Mouse (Mus musculus): ENCODE data around the gene Timp2. TPM values are rescaled to one million over a fixed set of nuclear protein-coding genes. Genes with fewer than 3 reads are reported as not detected.
"Not testable (repeated sequence)": the region's sequence is repeated elsewhere in the genome, so short reads cannot be mapped to it uniquely, and the experiment has no call there.

Timp2 gene
- polyA plus RNA-seq, 1 experiment from 2014 or later: 74.1 TPM

DNA sequence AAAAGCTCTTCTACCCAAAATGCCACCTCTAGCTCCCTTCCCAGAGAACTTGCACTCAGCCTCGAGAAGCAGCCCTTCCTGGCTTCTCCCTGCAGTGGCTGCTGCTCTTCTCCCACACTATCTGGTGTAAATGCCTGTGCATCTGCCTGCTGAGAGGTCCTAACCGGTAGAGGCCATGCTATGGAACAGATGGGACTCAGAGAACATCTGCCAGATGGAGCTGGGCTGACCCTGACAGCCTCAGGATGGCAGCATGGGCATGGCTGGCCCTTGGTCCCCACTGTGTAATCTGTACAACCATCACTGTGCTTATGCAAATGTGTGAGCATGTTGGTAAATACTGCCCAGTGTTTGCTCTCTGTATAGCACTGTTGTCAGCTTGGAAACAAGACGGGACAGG lies 32.9 kb downstream of the Timp2 start:
- Histone ChIP-seq H3K4me1 (replicated peaks; ENCODE audit: control insufficient read depth, insufficient read depth, low read length) (peaks cover 7% of the 10 kb centered on the region), H3K4me3 (ENCODE audit: low read length) (no peak overlapping the region), H3K27ac (ENCODE audit: low read length) (no peak overlapping the region), H3K9ac (ENCODE audit: low read length) (no peak overlapping the region), H3K9me3 (ENCODE audit: control insufficient read depth, low read length) (no peaks in the 10 kb centered on the region), H3K4me2 (ENCODE audit: low read depth, low read length) (no peak overlapping the region), H3K27me3 (ENCODE audit: control insufficient read depth, insufficient read depth, low read depth, low read length) (no peaks in the 10 kb centered on the region), H3K36me3 (ENCODE audit: control insufficient read depth, insufficient read depth, low read length) (peaks cover 4% of the 10 kb centered on the region; the same call in 1 of the 2 replicates)
- 56% methylated on average over 3 of the region's 3 CpGs for WGBS
- ATAC-seq (ENCODE audit: low read depth): no peak

DNA sequence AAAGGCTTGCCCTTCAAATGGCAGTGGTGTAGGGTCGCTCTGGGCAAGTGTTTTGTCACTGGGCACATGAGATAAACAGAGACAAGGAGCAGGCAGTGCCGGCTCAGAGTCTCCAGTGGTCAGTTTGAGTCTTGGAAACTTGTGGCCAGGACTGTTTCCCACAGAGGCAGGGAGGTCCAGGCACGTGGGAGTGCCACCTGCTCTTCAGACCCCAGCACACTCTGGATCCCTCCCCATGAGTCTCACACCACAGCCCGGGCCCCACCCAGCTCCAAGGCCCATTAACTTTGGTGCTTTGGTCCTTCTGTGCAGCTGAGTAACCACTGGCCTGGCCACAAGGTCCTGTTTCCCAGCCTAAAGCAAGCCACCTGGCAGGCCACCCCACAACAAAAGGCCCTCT lies 33.6 kb downstream of the Timp2 start:
- Histone ChIP-seq H3K4me3 (ENCODE audit: low read length) (no peak overlapping the region), H3K9me3 (ENCODE audit: control insufficient read depth, low read length) (no peaks in the 10 kb centered on the region), H3K4me1 (replicated peaks; ENCODE audit: control insufficient read depth, insufficient read depth, low read length) (peaks cover 3% of the 10 kb centered on the region; the same call in 1 of the 2 replicates), H3K27ac (ENCODE audit: low read length) (no peak overlapping the region), H3K4me2 (ENCODE audit: low read depth, low read length) (no peak overlapping the region), H3K27me3 (ENCODE audit: control insufficient read depth, insufficient read depth, low read depth, low read length) (no peaks in the 10 kb centered on the region), H3K9ac (ENCODE audit: low read length) (no peak overlapping the region), H3K36me3 (ENCODE audit: control insufficient read depth, insufficient read depth, low read length) (peaks cover 4% of the 10 kb centered on the region; the same call in 1 of the 2 replicates)
- 49% methylated on average over 4 of the region's 4 CpGs for WGBS
- no peak for ATAC-seq (ENCODE audit: low read depth)

DNA sequence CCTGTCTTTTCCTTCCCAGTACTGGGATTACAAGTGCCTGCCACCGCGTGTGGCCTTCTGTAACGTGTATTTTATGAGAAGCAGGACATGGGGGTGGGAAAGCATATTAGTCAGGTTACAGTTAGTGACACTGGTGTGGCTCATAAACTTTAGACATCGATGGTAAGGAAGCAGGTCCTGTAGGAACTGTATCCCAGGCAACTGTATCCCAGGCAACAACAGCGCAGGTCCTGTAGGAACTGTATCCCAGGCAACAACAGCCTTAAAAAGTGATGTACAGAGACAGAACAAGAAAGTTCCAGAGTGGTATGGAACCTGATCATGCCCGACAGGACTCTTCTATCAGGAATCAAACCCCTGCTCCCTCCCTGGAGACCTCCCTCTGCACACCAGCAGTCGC lies 34.0 kb downstream of the Timp2 start:
- no peaks in the 10 kb centered on the region for H3K27me3 ChIP-seq (ENCODE audit: control insufficient read depth, insufficient read depth, low read depth, low read length)
- H3K4me2 ChIP-seq (ENCODE audit: low read depth, low read length): no peak overlapping the region
- no peak overlapping the region for H3K9ac ChIP-seq (ENCODE audit: low read length)
- H3K9me3 ChIP-seq (ENCODE audit: control insufficient read depth, low read length): no peaks in the 10 kb centered on the region
- H3K27ac ChIP-seq (ENCODE audit: low read length): no peak overlapping the region
- H3K36me3 ChIP-seq (ENCODE audit: control insufficient read depth, insufficient read depth, low read length): peaks cover 4% of the 10 kb centered on the region; the same call in 1 of the 2 replicates
- H3K4me1 ChIP-seq (replicated peaks; ENCODE audit: control insufficient read depth, insufficient read depth, low read length): 0 out of 2 replicates have a peak, but pooled peaks cover 3% of the 10 kb centered on the region
- ATAC-seq (ENCODE audit: low read depth): no peak
- 82% methylated on average over 7 of the region's 7 CpGs for WGBS
- H3K4me3 ChIP-seq (ENCODE audit: low read length): no peak overlapping the region

DNA sequence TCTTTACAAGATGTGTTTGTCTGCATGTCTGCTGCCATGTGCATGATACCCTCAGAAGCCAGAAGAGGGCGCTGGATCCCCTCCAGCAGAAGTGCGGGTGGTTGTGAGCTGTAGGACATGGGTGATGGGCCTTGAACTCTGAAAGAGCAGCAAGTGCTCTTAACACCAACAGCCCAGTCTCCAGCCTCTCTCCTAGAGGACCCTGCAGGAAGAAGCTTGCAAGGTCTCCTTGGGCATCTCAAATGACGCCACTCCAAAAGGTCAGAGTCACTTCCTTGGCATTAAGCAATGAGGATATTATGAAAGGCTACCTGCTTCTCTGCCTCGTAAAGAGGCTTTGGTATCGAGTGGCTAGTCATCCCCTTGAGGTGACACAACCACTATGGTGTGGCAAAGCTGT lies 36.9 kb downstream of the Timp2 start:
- Histone ChIP-seq H3K27ac (ENCODE audit: low read length) (no peak overlapping the region), H3K9me3 (ENCODE audit: control insufficient read depth, low read length) (no peaks in the 10 kb centered on the region), H3K4me1 (replicated peaks; ENCODE audit: control insufficient read depth, insufficient read depth, low read length) (no peaks in the 10 kb centered on the region), H3K27me3 (ENCODE audit: control insufficient read depth, insufficient read depth, low read depth, low read length) (no peaks in the 10 kb centered on the region), H3K4me2 (ENCODE audit: low read depth, low read length) (no peak overlapping the region), H3K4me3 (ENCODE audit: low read length) (no peak overlapping the region), H3K9ac (ENCODE audit: low read length) (no peak overlapping the region), H3K36me3 (ENCODE audit: control insufficient read depth, insufficient read depth, low read length) (peaks cover 8% of the 10 kb centered on the region; the same call in 1 of the 2 replicates)
- 52% methylated on average over 5 of the region's 5 CpGs for WGBS
- ATAC-seq (ENCODE audit: low read depth): 0 out of 2 replicates have a peak, but pooled peaks have one; percentile 26

DNA sequence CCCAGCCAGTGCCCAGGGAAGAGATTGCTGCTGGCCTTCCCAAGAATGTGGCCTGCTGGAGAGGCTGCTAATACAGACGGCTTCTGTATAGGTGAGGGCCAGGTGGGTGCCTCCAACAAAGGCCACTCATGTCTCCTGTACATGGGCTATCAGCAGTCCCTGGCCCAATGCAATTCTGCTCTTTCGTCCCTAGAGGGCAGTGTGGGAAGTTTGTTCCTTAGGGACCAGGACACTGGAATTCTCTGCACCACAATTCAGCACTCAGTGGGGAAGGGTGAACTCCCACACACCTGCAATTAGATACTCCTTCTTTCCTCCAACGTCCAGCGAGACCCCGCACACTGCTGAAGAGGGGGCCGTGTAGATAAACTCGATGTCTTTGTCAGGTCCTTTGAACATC lies 38.4 kb downstream of the Timp2 start:
- H3K9me3 ChIP-seq (ENCODE audit: control insufficient read depth, low read length): no peaks in the 10 kb centered on the region
- H3K4me3 ChIP-seq (ENCODE audit: low read length): no peak overlapping the region
- H3K9ac ChIP-seq (ENCODE audit: low read length): no peak overlapping the region
- no peak overlapping the region for H3K27ac ChIP-seq (ENCODE audit: low read length)
- no peaks in the 10 kb centered on the region for H3K27me3 ChIP-seq (ENCODE audit: control insufficient read depth, insufficient read depth, low read depth, low read length)
- peaks cover 8% of the 10 kb centered on the region; the same call in 1 of the 2 replicates for H3K36me3 ChIP-seq (ENCODE audit: control insufficient read depth, insufficient read depth, low read length)
- no peak overlapping the region for H3K4me2 ChIP-seq (ENCODE audit: low read depth, low read length)
- ATAC-seq (ENCODE audit: low read depth): peak; percentile 41; the same call in 1 of the 2 replicates
- no peaks in the 10 kb centered on the region for H3K4me1 ChIP-seq (replicated peaks; ENCODE audit: control insufficient read depth, insufficient read depth, low read length)
- WGBS: 22% methylated on average over 7 of the region's 7 CpGs

DNA sequence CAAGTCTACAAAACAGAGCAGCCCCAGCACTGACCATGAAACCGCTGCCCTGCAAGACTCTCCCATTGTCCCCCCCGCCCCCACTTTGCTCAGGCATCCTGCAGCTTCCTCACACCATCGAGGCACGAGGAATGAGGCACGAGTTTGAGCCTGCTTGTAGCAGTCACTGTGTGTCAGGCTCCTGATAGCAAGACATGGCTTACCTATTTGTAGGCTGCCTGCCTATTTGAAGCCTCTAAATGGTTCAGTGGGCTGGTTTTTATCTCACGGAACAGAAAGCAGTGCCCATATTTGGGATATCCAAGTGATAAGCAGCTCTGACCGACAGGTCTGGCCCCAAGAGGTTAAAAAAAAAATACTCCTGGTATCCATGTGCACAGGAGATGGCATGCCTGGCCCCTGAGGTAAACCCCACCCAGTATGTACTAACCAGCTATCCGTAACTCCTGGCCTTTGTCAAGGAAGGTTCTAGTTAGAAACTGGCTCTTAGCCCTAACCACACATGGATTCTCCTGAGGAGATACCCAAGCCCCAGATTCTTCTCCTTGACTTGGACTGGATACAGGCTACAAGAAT lies 39.2 kb downstream of the Timp2 start:
- Histone ChIP-seq H3K9ac (ENCODE audit: low read length) (no peak overlapping the region), H3K4me2 (ENCODE audit: low read depth, low read length) (no peak overlapping the region), H3K4me3 (ENCODE audit: low read length) (no peak overlapping the region), H3K27ac (ENCODE audit: low read length) (no peak overlapping the region), H3K27me3 (ENCODE audit: control insufficient read depth, insufficient read depth, low read depth, low read length) (no peaks in the 10 kb centered on the region), H3K36me3 (ENCODE audit: control insufficient read depth, insufficient read depth, low read length) (peaks cover 11% of the 10 kb centered on the region), H3K4me1 (replicated peaks; ENCODE audit: control insufficient read depth, insufficient read depth, low read length) (no peaks in the 10 kb centered on the region), H3K9me3 (ENCODE audit: control insufficient read depth, low read length) (no peaks in the 10 kb centered on the region)
- ATAC-seq (ENCODE audit: low read depth): no peak
- 77% methylated on average over 8 of the region's 8 CpGs for WGBS

DNA sequence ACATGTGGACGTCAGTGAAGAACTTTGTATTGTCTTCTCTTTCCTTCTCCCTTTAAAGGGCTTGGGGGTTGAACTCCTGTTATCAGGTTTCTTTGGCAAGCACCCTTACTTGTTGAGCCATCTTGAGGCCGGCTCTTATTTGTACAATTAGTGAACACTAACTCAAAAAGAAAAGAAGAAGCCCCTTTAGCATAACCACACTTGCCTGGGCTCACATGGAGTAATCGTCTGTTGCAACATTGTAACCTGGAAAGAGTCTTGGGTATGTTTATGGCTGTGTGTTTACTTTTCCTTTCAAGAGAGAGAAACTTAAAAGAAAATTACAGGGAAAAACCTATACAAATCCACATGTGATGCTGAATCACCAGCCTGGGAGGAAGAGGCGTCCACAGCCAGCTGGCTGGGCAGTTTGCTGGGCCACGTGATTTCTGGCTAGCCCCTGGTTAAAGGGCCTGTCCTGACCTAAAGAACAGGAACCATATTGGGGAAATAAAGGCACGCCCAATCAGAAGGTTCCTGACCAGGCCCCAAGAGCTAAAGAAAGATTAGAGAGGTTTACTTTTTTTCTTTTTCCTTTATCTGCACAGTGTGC lies 43.3 kb downstream of the Timp2 start:
- no peak overlapping the region for H3K9ac ChIP-seq (ENCODE audit: low read length)
- H3K36me3 ChIP-seq (ENCODE audit: control insufficient read depth, insufficient read depth, low read length): peaks cover 29% of the 10 kb centered on the region
- no peaks in the 10 kb centered on the region for H3K4me1 ChIP-seq (replicated peaks; ENCODE audit: control insufficient read depth, insufficient read depth, low read length)
- ATAC-seq (ENCODE audit: low read depth): no peak
- 61% methylated on average over 6 of the region's 6 CpGs for WGBS
- H3K27ac ChIP-seq (ENCODE audit: low read length): no peak overlapping the region
- H3K9me3 ChIP-seq (ENCODE audit: control insufficient read depth, low read length): peaks cover 5% of the 10 kb centered on the region; the same call in 1 of the 2 replicates
- H3K4me3 ChIP-seq (ENCODE audit: low read length): no peak overlapping the region
- no peaks in the 10 kb centered on the region for H3K27me3 ChIP-seq (ENCODE audit: control insufficient read depth, insufficient read depth, low read depth, low read length)
- H3K4me2 ChIP-seq (ENCODE audit: low read depth, low read length): no peak overlapping the region

DNA sequence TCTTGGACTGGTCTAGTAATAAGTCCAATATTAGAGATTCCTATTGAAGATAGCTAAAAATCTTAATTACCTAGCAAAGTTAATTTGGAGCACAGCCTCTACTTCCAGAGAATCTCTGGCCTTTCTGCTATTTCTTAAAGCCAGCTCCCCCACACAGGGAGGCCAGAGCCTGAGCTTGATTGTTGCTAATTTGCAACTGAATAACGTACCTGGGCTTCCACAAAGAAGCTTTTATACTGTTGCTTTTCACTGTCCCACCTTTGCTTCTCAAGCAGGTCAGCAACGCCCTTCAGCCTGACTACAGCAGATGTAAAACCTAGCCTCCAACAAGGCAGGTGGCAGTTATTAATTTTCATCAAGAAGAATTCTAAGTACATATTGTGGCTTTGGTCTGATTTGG lies 47.6 kb downstream of the Timp2 start:
- 87% methylated on average over 2 of the region's 2 CpGs for WGBS
- not testable (repeated sequence) for ATAC-seq (ENCODE audit: low read depth)

DNA sequence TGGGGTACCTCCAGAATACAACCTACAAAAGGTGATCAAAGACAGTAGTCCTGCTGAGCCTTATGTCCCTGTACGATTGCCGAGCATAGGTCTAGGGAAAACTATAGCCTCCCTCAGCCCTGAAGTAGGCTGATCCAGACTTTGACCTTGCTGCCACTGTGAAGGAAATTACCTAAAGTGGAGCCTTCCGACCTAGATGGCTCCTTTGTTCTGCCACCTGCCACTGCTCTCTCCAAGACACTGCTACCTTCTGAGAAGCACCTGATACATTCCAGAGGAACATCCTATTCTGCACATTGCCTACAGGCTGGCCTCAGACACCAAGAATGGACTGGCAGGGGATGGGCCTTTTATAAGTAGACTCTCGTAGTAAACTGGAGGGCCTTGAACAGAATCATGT lies 51.6 kb downstream of the Timp2 start:
- not testable (repeated sequence) for H3K4me1 ChIP-seq (replicated peaks; ENCODE audit: control insufficient read depth, insufficient read depth, low read length); H3K27ac ChIP-seq (ENCODE audit: low read length)
- WGBS: 86% methylated on average over 4 of the region's 4 CpGs

More for the DNA sequence above, 47.6 kb downstream of the Timp2 start:
- not testable (repeated sequence) for H3K4me2 ChIP-seq (ENCODE audit: low read depth, low read length); H3K27ac ChIP-seq (ENCODE audit: low read length); H3K9me3 ChIP-seq (ENCODE audit: control insufficient read depth, low read length); H3K4me1 ChIP-seq (replicated peaks; ENCODE audit: control insufficient read depth, insufficient read depth, low read length); H3K27me3 ChIP-seq (ENCODE audit: control insufficient read depth, insufficient read depth, low read depth, low read length); H3K9ac ChIP-seq (ENCODE audit: low read length); H3K4me3 ChIP-seq (ENCODE audit: low read length)
- H3K36me3 ChIP-seq (ENCODE audit: control insufficient read depth, insufficient read depth, low read length): peaks cover 25% of the 10 kb centered on the region

More for the DNA sequence above, 51.6 kb downstream of the Timp2 start:
- H3K9ac ChIP-seq (ENCODE audit: low read length); H3K9me3 ChIP-seq (ENCODE audit: control insufficient read depth, low read length); H3K36me3 ChIP-seq (ENCODE audit: control insufficient read depth, insufficient read depth, low read length); H3K4me2 ChIP-seq (ENCODE audit: low read depth, low read length); H3K27me3 ChIP-seq (ENCODE audit: control insufficient read depth, insufficient read depth, low read depth, low read length); ATAC-seq (ENCODE audit: low read depth); H3K4me3 ChIP-seq (ENCODE audit: low read length): not testable (repeated sequence)

All from lung, embryonic 16.5 days (tissue).